Mouse (Mus musculus) neural tube, embryonic 14.5 days (tissue): ENCODE results near the gene Fancf. TPM values are rescaled to one million over a fixed set of nuclear protein-coding genes. Genes with fewer than 3 reads are reported as not detected.

ENCODE experiments used
- ATAC-seq: fragments of 200-750 bp; cut with Nextera tagmentation; 2 replicates; pipeline ENCODE4 v1.8.0; 2017; ENCODE audit warnings: low read depth, mild to moderate bottlenecking, moderate TSS enrichment, moderate library complexity
- H3K27ac ChIP-seq: fragments of 300-500 bp; sonication (generic); 2 replicates; pipeline ENCODE4 v1.5.1; 2014; ENCODE audit warnings: low read depth, mild to moderate bottlenecking, control low read depth, low read length, moderate library complexity, mixed read lengths
- H3K27me3 ChIP-seq: fragments of 300-500 bp; sonication (generic); 2 replicates; pipeline ENCODE4 v1.6.1; 2014; ENCODE audit warnings: low read length; ENCODE audit not compliant: control insufficient read depth, insufficient read depth
- H3K36me3 ChIP-seq: fragments of 300-500 bp; sonication (generic); 2 replicates; pipeline ENCODE4 v1.6.1; 2014; ENCODE audit warnings: low read length, mixed read lengths; ENCODE audit not compliant: control insufficient read depth, insufficient read depth
- H3K4me1 ChIP-seq: fragments of 300-500 bp; sonication (generic); 2 replicates; pipeline ENCODE4 v1.6.1; 2014; ENCODE audit warnings: low read length; ENCODE audit not compliant: control insufficient read depth, insufficient read depth
- H3K4me2 ChIP-seq: fragments of 300-500 bp; sonication (generic); 2 replicates; pipeline ENCODE4 v1.6.1; 2014; ENCODE audit warnings: mild to moderate bottlenecking, low read depth, low read length, control low read depth
- H3K4me3 ChIP-seq: fragments of 300-500 bp; sonication (generic); 2 replicates; pipeline ENCODE4 v1.5.1; 2014; ENCODE audit warnings: low read depth, low read length, control low read depth, mixed read lengths
- H3K9ac ChIP-seq: fragments of 300-500 bp; sonication (generic); replicated peaks from 2 replicates; pipeline ENCODE4 v1.6.1; 2014; ENCODE audit warnings: low read depth, mild to moderate bottlenecking, control low read depth, low read length, mixed read lengths
- H3K9me3 ChIP-seq: fragments of 300-500 bp; sonication (generic); 2 replicates; pipeline ENCODE4 v1.6.1; 2016; ENCODE audit warnings: low read length; ENCODE audit not compliant: control insufficient read depth
- WGBS: fragments of 180-500 bp; shearing (Covaris S2); extraction: QIAGEN DNeasy Blood & Tissue Kit; methylation state at CpG from one replicate; pipeline ENCODE4 v1.1.7; 2014; 5-methylcytosine and 5-hydroxymethylcytosine counted together
- polyA plus RNA-seq: library from polyadenylated mRNA; unstranded; fragments of >200 nt; fragmentation: Nextera tagmentation; extraction: Ambion mirVana; gene quantifications from 2 replicates; pipeline ENCODE4 v1.2.1, GENCODE M21; 2014

Gene Fancf
- polyA plus RNA-seq = 11.0 and 13.7 TPM in 2 replicates

- no peaks in the 10 kb centered on the region for H3K36me3 ChIP-seq
- peaks cover 9% of the 10 kb centered on the region; the same call in 1 of the 2 replicates for H3K4me1 ChIP-seq
- H3K4me2 ChIP-seq = peak within 1 kb of the TSS; percentile 88
- no peaks in the 10 kb centered on the region for H3K27me3 ChIP-seq
- 0% methylated on average over 43 of the region's 43 CpGs for WGBS
- no peaks in the 10 kb centered on the region for H3K9me3 ChIP-seq
- H3K9ac ChIP-seq = peak within 1 kb of the TSS; percentile 85
- peak; percentile 99 for ATAC-seq
- peak within 1 kb of the TSS; percentile 99 for H3K27ac ChIP-seq
- H3K4me3 ChIP-seq = peak within 1 kb of the TSS; percentile 68
These were observed at the start of gene Fancf for GRCm38 (mm10) chr7:51862097-51862492. Fancf (minus strand) TSS chr7:51862267.

- Histone ChIP-seq H3K36me3 (no peaks in the 10 kb centered on the region), H3K4me2 (no peak overlapping the region), H3K4me3 (no peak overlapping the region), H3K9me3 (no peaks in the 10 kb centered on the region), H3K27me3 (no peaks in the 10 kb centered on the region), H3K4me1 (no peaks in the 10 kb centered on the region), H3K9ac (no peak overlapping the region), H3K27ac (no peak overlapping the region)
- no peak for ATAC-seq
- 73% methylated on average over 6 of the region's 6 CpGs for WGBS
These were observed 37.0 kb upstream of the Fancf start for GRCm38 (mm10) chr7:51899066-51899465.

DNA sequence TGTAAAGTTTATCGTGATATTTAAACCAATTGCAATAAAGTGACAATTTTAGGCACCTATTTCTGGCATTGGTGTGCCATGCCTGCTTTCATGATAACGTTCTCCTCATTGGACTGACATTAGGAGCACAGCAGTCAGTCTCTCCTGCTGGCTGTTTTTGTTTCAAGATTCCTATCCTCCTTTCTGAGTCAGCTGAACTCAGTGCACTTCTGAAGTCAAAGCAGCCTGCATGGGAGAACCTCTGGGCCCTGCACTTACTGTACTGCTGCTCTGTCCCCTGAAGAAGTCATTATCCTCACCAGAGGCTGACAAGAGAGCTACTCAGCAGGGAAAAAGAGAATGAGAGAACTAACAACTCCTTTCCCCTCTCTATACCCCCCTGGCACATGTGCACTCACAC, 32.9 kb upstream of the Fancf start:
- Histone ChIP-seq H3K27ac (no peak overlapping the region), H3K36me3 (no peaks in the 10 kb centered on the region), H3K9ac (no peak overlapping the region), H3K4me1 (no peaks in the 10 kb centered on the region), H3K9me3 (no peaks in the 10 kb centered on the region), H3K27me3 (no peaks in the 10 kb centered on the region), H3K4me2 (no peak overlapping the region), H3K4me3 (no peak overlapping the region)
- no peak for ATAC-seq
- 67% methylated on average over 2 of the region's 2 CpGs for WGBS

DNA sequence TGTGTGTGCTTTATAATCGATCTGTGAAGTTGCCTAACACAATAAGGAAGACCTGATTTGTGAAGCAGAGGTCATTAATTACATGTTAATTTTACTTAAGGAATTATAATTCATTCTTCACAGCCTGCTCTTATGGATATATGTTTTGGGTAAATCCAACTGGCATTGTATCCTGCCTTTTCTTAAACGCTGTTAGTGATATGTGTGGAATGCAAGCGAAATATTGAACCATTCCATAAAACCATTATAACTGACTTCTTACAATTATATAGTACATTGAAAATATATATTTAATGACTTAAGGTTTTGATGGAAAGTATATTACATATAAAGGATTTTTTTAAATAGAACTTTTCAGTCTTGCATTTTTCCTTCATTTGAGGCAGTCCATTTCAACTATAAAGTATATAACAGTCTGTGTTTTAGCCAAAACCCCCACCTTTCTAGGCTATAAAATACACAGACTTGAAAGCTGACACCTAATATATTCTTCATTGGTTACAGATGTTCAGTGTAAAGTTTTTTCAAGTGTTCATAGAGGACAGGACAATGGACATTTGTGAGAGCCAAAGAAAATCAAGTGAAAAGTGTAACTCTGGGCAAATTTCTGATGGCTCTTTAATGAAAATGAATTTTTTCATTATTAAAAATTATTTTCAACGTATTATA, 32.2 kb upstream of the Fancf start:
- 83% methylated on average over 4 of the region's 4 CpGs for WGBS
- Histone ChIP-seq H3K9ac (no peak overlapping the region), H3K27ac (no peak overlapping the region), H3K36me3 (no peaks in the 10 kb centered on the region), H3K4me2 (no peak overlapping the region), H3K27me3 (no peaks in the 10 kb centered on the region), H3K4me3 (no peak overlapping the region), H3K4me1 (no peaks in the 10 kb centered on the region), H3K9me3 (no peaks in the 10 kb centered on the region)
- no peak for ATAC-seq

- H3K9ac ChIP-seq = no peak overlapping the region
- H3K27me3 ChIP-seq = no peaks in the 10 kb centered on the region
- no peaks in the 10 kb centered on the region for H3K36me3 ChIP-seq
- no peak overlapping the region for H3K27ac ChIP-seq
- H3K4me1 ChIP-seq = no peaks in the 10 kb centered on the region
- no peak for ATAC-seq
- no peak overlapping the region for H3K4me2 ChIP-seq
- no peak overlapping the region for H3K4me3 ChIP-seq
- WGBS = 85% methylated on average over 4 of the region's 4 CpGs
- H3K9me3 ChIP-seq = no peaks in the 10 kb centered on the region
These were observed 30.9 kb upstream of the Fancf start for GRCm38 (mm10) chr7:51893008-51893407.

DNA sequence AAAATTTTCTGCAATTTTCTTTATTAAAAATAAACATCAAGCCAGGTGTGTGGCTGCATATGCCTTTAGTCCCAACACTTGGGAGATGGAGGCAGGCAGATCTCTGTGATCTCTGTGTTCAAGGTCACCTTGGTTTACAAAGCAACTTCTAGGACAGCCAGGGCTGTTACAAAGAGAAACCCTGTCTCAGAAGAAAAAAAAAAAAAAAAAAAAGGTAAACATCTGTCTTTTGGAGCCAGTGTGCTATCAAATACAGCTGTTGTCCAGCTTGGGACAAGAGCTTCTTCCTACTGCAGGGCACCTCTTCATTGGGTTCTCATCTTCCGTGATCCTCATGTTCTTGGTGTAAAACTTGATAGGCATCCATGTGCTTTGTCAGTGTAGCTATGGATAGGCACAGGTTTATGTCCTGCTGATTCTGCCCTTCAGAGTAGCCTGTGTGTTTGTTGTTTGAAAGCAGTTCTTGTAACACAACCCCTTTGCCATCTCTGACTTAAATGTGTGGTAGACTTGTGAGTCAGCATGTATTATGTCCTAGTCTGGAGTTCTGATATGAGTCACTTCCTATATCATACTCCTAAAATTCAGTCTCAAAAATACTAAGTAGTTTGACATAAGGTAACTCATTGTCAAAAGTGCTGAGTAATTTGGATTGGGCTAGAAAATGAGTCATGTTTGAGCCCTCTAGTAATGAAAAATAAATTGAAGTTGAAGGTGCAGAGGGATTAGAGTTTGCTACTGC, 30.3 kb upstream of the Fancf start:
- ATAC-seq = no peak
- no peaks in the 10 kb centered on the region for H3K27me3 ChIP-seq
- H3K4me1 ChIP-seq = no peaks in the 10 kb centered on the region
- WGBS = 94% methylated on average over 1 of the region's 1 CpGs
- no peak overlapping the region for H3K4me3 ChIP-seq
- H3K9ac ChIP-seq = no peak overlapping the region
- H3K36me3 ChIP-seq = no peaks in the 10 kb centered on the region
- no peak overlapping the region for H3K27ac ChIP-seq
- no peak overlapping the region for H3K4me2 ChIP-seq
- no peaks in the 10 kb centered on the region for H3K9me3 ChIP-seq

- ATAC-seq = no peak
These were observed 27.5 kb upstream of the Fancf start for GRCm38 (mm10) chr7:51889601-51890000.

DNA sequence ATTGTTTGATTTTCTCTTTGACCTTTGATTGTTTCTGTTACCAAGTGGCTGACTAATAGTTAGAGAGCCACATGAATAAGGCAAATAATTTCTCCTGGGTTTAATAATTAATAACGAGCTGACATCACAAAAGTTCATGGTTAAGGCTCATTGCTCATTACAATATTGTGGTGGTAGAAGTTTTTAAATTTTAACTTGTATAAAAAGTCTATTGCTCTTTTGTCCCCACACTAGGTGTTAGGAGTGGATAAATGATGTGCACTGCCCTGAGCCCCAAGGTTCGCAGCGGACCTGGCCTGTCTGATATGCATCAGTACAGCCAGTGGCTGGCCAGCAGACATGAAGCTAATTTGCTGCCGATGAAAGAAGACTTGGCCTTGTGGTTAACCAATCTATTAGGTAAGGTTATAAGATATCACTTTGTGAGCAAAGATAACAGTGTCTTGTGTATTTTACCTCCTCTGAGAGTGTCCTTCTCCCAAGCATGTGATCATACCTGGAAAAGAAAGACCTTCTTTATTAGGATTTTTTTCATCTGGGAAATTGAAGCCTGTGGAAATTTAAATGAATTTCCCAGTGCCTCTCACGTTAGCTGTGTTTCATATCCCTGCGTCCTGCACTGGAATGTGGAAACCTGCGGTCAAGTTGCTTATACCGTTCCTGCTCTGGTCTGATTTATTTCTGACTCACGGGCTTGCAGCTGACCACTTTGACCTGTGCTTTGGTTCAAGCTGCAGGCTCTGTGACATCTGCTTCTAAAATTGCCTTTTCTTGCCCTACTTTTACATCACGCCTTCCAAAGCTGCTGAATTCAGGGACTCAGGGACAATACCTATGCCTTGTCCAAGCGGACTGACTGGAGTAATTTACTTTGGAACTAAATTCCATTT, 25.9 kb upstream of the Fancf start:
- no peaks in the 10 kb centered on the region for H3K9me3 ChIP-seq
- no peak overlapping the region for H3K4me2 ChIP-seq
- H3K4me1 ChIP-seq = no peaks in the 10 kb centered on the region
- no peaks in the 10 kb centered on the region for H3K36me3 ChIP-seq
- no peak overlapping the region for H3K9ac ChIP-seq
- no peak for ATAC-seq
- H3K4me3 ChIP-seq = no peak overlapping the region
- no peak overlapping the region for H3K27ac ChIP-seq
- WGBS = 78% methylated on average over 11 of the region's 11 CpGs
- no peaks in the 10 kb centered on the region for H3K27me3 ChIP-seq

More at GRCm38 (mm10) chr7:51889601-51890000, 27.5 kb upstream of the Fancf start:
- Histone ChIP-seq H3K27me3 (no peaks in the 10 kb centered on the region), H3K9ac (no peak overlapping the region), H3K27ac (no peak overlapping the region), H3K9me3 (no peaks in the 10 kb centered on the region), H3K4me1 (no peaks in the 10 kb centered on the region), H3K4me3 (no peak overlapping the region), H3K36me3 (no peaks in the 10 kb centered on the region), H3K4me2 (no peak overlapping the region)
- 94% methylated on average over 7 of the region's 7 CpGs for WGBS
